Mouse (Mus musculus) T-helper 2 cell (primary cell): ENCODE data around the gene Sytl5.

Experiments
- in situ Hi-C: fragments of 300-600 bp; cut with MboI, MseI; formaldehyde crosslinking; loops from one replicate; pipeline ENCODE4 v1.15.1; 2025; ENCODE audit warnings: high pct_unique_total_duplicates

The Sytl5 gene

DNA sequence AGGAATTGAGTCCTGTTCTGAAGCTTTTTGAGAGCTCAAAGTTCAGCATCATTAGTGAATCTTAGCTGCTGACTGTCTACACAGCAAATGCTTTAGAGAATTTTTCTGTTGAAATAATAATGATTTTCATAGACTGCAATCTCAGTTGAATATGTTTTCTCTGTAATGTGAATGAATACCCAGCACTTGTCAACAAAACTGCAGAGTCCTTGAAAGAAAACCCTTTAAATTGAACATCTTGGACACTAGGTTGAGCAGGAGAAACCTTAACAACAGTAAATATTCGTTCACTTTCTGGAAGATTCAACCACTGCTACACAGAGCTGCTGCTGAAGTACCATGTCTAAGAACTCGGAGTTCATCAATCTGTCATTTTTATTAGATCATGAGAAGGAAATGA, at the start of gene Sytl5:
Gene Sytl5 (plus strand): TSS at position 301 of the 400 bp plus-strand sequence.
- in situ Hi-C loops, result no loop called here

GRCm38 (mm10) chrX:9846628-9847027, 38.8 kb upstream of the Sytl5 start, which contains the start of gene Hypm:
Gene Hypm (plus strand): TSS chrX:9846928.
- in situ Hi-C loops, result no loop called here

- in situ Hi-C loops, result no loop called here
Observed at GRCm38 (mm10) chrX:9849403-9849802, 36.0 kb upstream of the Sytl5 start, which contains the start of gene H2al3. Gene H2al3 (plus strand): TSS chrX:9849703.

DNA sequence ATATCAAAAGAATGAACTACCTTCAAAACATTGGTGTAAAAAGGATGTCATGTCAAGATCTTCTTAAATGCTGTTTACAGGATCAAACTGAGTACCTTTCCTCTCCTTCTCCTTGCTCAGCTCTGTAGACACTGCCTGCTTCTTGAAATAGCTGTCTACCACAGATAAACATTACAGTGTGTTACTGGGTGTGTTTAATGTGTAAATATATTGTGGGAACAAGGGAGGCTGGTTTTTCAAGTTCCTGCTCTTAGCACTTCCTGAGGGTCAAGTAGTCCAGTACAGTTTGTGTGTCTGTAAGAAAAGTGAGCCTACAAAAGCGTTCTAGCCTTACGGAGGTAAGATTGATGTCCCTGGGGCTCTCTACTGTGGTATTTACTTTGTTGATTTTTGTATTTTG, 23.6 kb upstream of the Sytl5 start:
- in situ Hi-C loops, result no loop called here

DNA sequence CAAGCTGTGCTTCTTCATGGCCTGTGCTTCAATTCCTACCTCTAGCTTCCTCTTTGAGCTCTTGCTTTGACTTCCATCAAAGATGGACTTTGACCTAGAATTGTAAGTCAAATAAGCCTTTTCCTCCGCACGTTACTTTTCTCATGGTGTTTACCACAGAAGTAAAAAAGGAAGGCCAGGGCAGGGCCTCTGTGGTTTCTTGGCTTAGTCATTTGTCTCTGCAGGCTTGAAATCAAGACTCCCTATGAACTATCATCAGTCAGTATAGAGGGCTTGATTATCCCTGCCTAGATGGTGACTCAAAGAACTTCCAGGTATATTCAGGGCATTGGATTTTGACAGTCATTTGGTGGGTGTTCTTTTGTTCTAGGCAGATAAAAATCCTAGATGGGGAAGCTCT, 9.9 kb upstream of the Sytl5 start:
- in situ Hi-C loops, result no loop called here

DNA sequence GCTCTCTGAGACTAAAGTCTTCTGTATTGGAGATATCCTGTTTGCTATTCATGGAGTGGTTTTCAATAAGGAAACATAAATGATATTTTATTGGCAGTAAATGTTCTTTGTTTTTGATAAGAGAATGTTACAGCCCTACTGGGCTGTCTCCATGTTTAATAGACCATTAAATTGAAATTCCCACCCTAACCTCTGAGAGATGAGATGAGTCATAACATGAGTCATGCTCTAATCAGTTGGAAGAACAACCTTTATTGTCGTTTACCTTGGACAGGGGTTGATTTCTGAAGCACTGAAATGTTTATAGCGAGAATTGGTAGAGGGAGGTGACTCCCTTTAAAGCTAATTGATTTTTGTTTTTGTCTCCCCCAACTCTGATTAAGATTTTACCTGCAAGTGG, 24.1 kb downstream of the Sytl5 start:
- in situ Hi-C loops, result no loop called here

GRCm38 (mm10) chrX:9933839-9934238, 48.4 kb downstream of the Sytl5 start:
- in situ Hi-C loops, result no loop called here

GRCm38 (mm10) chrX:9984094-9984669, 98.8 kb downstream of the Sytl5 start:
- in situ Hi-C loops, result no loop called here

DNA sequence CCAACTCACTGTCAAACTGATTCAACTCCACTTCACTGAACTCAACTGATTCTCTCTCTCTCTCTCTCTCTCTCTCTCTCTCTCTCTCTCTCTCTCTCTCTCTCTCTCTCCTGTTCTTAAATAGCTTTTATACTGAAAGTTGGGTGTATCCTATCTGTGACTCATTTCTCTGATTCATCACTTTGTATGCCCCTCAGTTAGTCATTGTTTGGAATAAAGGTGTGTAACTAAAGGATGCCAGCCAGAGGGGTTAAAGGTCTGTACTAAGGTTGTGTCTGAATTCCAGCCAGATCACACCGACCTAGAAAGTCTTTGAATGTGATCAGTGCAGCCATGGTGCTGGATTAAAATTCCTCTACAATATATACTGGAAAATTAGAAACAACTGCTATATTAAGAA, 115.3 kb downstream of the Sytl5 start:
- in situ Hi-C loops, result no loop called here

DNA sequence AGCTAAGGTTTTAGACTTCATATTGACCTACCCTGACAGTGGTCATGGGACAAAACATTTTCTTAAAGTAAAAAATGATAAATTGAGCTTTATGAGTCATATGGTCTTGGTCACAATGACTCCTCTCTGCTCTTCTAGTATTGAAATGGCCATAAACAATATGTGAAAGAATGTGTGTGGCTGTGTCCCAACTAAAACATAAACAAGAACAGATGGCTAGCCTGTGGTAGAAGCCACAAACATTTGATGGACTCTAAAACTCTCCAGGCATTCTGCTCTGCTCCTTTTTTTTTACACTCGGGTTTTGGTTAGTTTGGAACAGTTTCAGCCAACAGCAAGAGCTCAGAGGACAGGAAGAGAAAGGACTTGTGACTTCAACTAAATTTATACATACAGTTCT, 120.5 kb downstream of the Sytl5 start:
- in situ Hi-C loops, result no loop called here

GRCm38 (mm10) chrX:10007675-10008270, 122.4 kb downstream of the Sytl5 start:
- in situ Hi-C loops, result no loop called here

DNA sequence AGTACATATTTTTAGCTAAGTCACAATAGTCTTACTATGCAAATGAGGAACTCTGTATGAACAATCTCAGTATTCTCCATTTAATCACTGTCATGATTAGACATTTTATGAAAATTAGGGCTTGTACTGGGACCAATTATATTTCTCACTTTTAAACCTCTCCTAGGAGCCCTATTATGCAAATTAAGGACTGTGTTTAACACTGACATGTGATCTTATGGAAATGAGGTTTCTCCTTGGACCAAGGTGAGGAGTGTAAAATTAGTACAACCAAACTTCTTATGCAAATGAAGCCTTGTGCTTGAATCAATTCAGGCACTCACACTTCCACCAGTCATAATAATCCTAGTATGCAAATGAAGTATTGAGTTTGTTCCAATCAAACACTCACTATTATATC, 124.8 kb downstream of the Sytl5 start:
- in situ Hi-C loops, result no loop called here

DNA sequence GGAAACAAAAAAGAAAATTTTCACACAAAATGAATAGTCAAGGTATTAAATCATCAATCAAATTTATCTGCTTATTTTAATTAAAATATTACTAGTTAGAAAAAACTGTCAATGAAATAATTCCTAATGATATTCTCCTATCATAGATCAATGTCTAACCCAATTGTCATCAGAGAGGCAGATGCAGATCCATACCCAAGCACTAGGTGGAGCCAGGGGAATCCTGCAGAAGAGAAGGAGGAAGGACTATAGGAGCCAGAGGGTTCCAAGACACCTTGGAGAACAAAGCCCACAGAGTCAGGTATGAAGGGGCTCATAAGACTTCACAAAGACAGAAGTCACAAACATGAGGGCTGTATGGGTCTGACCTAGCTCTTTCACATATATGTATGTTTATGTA, 149.2 kb downstream of the Sytl5 start:
- in situ Hi-C loops, result no loop called here
